Mouse (Mus musculus): ENCODE results near the gene Stat5b. TPM values are rescaled to one million over a fixed set of nuclear protein-coding genes. Genes with fewer than 3 reads are reported as not detected.

Gene Stat5b
- polyA plus RNA-seq, 1 experiment from 2014 or later, result 16.1 TPM

DNA sequence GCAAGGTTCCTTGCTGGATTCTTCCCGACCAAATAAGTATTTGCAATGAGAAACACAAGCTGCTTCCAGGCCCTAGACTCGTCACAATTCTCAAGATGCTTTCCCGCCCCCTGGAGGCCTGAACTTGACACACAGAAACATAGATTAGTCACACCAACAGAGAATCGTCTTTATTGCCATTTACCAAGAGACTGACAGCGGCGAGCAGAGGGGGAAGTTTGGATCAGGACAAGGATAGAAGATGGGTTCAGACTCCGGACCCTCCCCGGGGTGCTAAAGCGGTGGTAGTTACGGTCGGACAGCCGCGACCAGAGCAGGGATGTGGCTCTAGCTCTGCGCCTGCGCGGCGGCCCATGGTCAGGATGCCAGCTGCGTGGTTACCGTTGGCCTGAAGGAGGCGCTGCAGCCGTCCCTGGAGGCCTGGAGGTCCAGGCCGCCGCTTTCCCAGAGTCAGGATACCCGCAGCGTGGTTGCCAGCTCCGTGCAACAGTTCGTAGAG is 88.9 kb downstream of the Stat5b start:
- Histone ChIP-seq H3K27me3 (ENCODE audit: control insufficient read depth, insufficient read depth, low read length) (peaks cover 4% of the 10 kb centered on the region; the same call in 1 of the 2 replicates), H3K4me3 (ENCODE audit: low read depth, low read length) (peak overlapping the region; percentile 44), H3K4me2 (replicated peaks; ENCODE audit: low read depth) (peak overlapping the region; percentile 62), H3K36me3 (ENCODE audit: control insufficient read depth, insufficient read depth, low read length) (no peaks in the 10 kb centered on the region), H3K4me1 (replicated peaks; ENCODE audit: control insufficient read depth, insufficient read depth) (0 out of 2 replicates have a peak, but pooled peaks cover 6% of the 10 kb centered on the region), H3K27ac (replicated peaks) (no peak overlapping the region), H3K9ac (ENCODE audit: low read length) (peak overlapping the region; percentile 50; the same call in 1 of the 2 replicates), H3K9me3 (ENCODE audit: control insufficient read depth, low read length) (no peaks in the 10 kb centered on the region)
- TF ChIP-seq EP300 (optimal IDR thresholded peaks at IDR 0.05), result no peak
- peak; percentile 74 for TF ChIP-seq CTCF (IDR thresholded peaks at IDR 0.05; ENCODE audit: low read depth)
- under 1% methylated on average over 27 of the region's 27 CpGs for WGBS
- peak; percentile 90 for DNase-seq (ENCODE audit: low spot score)
- ATAC-seq (ENCODE audit: low FRiP score, low TSS enrichment), result peak; percentile 74; the same call in 1 of the 2 replicates

DNA sequence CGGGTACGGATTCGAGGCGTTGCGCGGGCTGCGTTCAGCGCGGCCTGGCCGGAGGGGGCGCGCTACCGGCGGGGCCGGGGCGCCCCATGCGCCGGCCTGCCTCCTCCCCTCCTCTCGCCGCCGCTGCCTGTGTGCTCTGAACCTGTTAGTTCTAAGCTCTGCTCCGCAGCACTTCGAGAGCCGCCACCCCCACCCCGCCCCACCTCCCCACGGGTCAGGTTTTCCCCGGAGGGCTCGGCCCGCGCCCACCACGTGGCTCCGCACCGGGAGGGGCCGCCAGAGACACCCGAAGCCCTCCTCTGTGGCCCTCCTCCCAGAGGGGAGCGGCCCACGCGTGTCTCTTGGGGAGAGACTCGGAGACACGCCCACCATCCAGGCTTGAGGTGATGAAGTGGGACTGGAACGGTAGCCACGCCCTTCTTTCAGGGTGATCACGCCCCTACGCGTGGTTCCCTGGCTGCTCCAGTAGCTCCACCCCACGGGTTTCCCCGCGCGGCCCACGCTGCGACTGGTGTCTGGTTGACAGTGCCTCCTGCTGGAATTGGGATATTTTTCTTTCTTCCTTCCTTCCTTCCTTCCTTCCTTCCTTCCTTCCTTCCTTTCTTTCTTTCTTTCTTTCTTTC is 90.8 kb downstream of the Stat5b start, which contains the start of gene Kcnh4:
TSS of gene Kcnh4 (minus strand) at position 332 of the 623 bp plus-strand sequence.
- Histone ChIP-seq H3K27me3 (ENCODE audit: control insufficient read depth, insufficient read depth, low read length) (peaks cover 4% of the 10 kb centered on the region; the same call in 1 of the 2 replicates), H3K4me1 (replicated peaks; ENCODE audit: control insufficient read depth, insufficient read depth) (0 out of 2 replicates have a peak, but pooled peaks cover 6% of the 10 kb centered on the region), H3K9ac (ENCODE audit: low read length) (no peak within 1 kb of the TSS), H3K4me2 (replicated peaks; ENCODE audit: low read depth) (peak within 1 kb of the TSS; percentile 49), H3K4me3 (ENCODE audit: low read depth, low read length) (peak within 1 kb of the TSS; percentile 24), H3K27ac (replicated peaks) (no peak within 1 kb of the TSS), H3K36me3 (ENCODE audit: control insufficient read depth, insufficient read depth, low read length) (no peaks in the 10 kb centered on the region), H3K9me3 (ENCODE audit: control insufficient read depth, low read length) (no peaks in the 10 kb centered on the region)
- DNase-seq (ENCODE audit: low spot score) (peak; percentile 73), ATAC-seq (ENCODE audit: low FRiP score, low TSS enrichment) (peak; percentile 36; the same call in 1 of the 2 replicates)
- WGBS, result under 1% methylated on average over 42 of the region's 51 CpGs
- TF ChIP-seq CTCF (IDR thresholded peaks at IDR 0.05; ENCODE audit: low read depth) (peak; percentile 53), EP300 (optimal IDR thresholded peaks at IDR 0.05) (no peak)

DNA sequence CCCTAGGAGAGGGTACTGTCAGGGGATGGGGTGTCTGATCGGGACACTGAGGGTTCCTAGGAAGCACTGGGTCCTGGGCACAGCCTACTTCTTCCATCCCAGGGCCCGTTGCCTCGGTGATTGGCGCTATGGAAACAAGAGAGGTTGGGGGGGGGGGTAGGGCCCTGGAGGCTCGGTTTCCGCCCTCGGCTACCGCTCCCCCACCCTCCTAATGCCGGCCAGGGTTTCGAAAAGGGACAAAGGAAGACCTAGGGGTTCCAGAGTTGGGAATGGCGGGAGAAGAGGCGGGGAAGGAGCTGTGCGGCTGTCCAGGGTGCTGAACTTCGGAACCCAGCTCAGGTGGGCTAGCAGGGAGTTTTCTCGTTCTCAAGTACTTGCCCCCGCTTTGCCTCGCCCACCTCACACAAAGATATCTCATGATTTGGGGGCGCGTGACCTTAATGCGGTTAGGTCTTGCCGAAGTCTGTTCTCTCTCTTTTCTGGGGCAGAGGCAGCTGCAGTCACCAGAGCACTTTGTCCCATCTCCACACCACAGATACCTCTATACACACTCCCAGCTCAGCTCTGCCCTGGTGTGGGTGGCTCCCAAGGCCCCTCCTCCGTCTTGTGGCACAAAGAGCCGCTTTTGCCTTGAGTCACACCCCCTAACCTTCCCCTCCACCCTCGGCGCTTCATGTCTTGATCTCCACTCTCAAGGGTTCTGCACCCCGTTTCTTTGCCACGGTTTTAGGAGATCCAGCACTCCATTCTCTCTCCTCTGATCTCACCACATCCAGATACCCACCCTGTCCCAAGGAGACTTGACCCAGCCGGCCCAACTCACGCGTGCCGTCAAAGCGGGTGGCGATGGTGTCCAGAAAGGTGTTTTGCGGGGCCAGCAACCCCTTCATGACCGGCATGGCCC is 91.6 kb downstream of the Stat5b start:
- TF ChIP-seq CTCF (IDR thresholded peaks at IDR 0.05; ENCODE audit: low read depth), result no peak
- TF ChIP-seq EP300 (optimal IDR thresholded peaks at IDR 0.05), result no peak
- Histone ChIP-seq H3K27me3 (ENCODE audit: control insufficient read depth, insufficient read depth, low read length) (peaks cover 4% of the 10 kb centered on the region; the same call in 1 of the 2 replicates), H3K9ac (ENCODE audit: low read length) (no peak overlapping the region), H3K9me3 (ENCODE audit: control insufficient read depth, low read length) (no peaks in the 10 kb centered on the region), H3K27ac (replicated peaks) (no peak overlapping the region), H3K4me1 (replicated peaks; ENCODE audit: control insufficient read depth, insufficient read depth) (0 out of 2 replicates have a peak, but pooled peaks cover 6% of the 10 kb centered on the region), H3K4me2 (replicated peaks; ENCODE audit: low read depth) (peak overlapping the region; percentile 49), H3K4me3 (ENCODE audit: low read depth, low read length) (0 out of 2 replicates have a peak overlapping the region, but pooled peaks have one; percentile 24), H3K36me3 (ENCODE audit: control insufficient read depth, insufficient read depth, low read length) (no peaks in the 10 kb centered on the region)
- no peak for ATAC-seq (ENCODE audit: low FRiP score, low TSS enrichment)
- WGBS, result 2% methylated on average over 35 of the region's 35 CpGs
- peak; percentile 67 for DNase-seq (ENCODE audit: low spot score)

DNA sequence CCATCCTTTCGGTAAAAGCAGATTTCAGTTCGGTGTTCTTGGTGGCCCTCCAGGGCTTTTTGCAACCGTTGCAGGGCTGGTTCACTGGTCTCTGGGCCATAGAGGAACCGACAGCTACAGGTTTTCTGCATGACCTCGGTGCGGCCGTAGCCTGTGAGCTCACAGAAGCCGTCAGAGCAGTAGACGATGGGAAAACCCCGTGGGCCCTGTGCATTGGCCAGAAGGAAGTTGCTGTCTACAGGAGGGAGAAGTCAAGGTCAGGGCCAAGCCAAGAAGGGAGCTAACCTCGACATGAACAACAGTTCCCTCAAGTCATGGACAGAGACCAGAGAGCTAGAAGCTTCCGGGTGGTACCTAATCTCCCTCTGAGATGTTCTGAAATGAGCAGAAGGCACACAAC is 93.0 kb downstream of the Stat5b start:
- no peak overlapping the region for H3K4me3 ChIP-seq (ENCODE audit: low read depth, low read length)
- H3K27me3 ChIP-seq (ENCODE audit: control insufficient read depth, insufficient read depth, low read length), result peaks cover 4% of the 10 kb centered on the region; the same call in 1 of the 2 replicates
- WGBS, result 89% methylated on average over 12 of the region's 12 CpGs
- H3K4me1 ChIP-seq (replicated peaks; ENCODE audit: control insufficient read depth, insufficient read depth), result 0 out of 2 replicates have a peak, but pooled peaks cover 6% of the 10 kb centered on the region
- H3K9ac ChIP-seq (ENCODE audit: low read length), result no peak overlapping the region
- DNase-seq (ENCODE audit: low spot score), result no peak
- TF ChIP-seq CTCF (IDR thresholded peaks at IDR 0.05; ENCODE audit: low read depth) (no peak), EP300 (optimal IDR thresholded peaks at IDR 0.05) (no peak)
- H3K27ac ChIP-seq (replicated peaks), result no peak overlapping the region
- no peaks in the 10 kb centered on the region for H3K9me3 ChIP-seq (ENCODE audit: control insufficient read depth, low read length)
- no peak overlapping the region for H3K4me2 ChIP-seq (replicated peaks; ENCODE audit: low read depth)
- no peak for ATAC-seq (ENCODE audit: low FRiP score, low TSS enrichment)
- H3K36me3 ChIP-seq (ENCODE audit: control insufficient read depth, insufficient read depth, low read length), result no peaks in the 10 kb centered on the region

DNA sequence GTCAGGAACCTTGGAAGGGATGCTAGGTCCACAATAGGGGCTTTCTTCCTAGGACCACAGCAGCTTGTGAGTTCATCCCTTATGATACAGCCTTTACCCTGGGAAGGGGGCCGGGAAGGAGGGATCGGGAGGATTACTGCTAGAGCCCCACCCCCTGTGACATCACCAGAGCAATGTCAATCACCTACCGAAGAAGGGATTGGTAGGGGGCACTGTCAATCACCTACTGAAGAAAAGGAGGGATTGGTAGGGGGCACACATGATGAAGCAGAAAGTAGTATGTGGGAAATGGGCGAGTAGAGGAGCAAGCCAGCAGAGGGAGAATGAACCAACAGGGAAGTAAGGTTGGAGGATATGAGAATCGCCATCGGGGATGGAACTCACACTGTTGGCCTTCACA is 94.0 kb downstream of the Stat5b start:
- ATAC-seq (ENCODE audit: low FRiP score, low TSS enrichment) (no peak), DNase-seq (ENCODE audit: low spot score) (no peak)
- WGBS, result 64% methylated on average over 6 of the region's 6 CpGs

More for the DNA sequence above, 94.0 kb downstream of the Stat5b start:
- no peaks in the 10 kb centered on the region for H3K9me3 ChIP-seq (ENCODE audit: control insufficient read depth, low read length)
- no peak for TF ChIP-seq EP300 (optimal IDR thresholded peaks at IDR 0.05)
- TF ChIP-seq CTCF (IDR thresholded peaks at IDR 0.05; ENCODE audit: low read depth), result no peak
- H3K4me1 ChIP-seq (replicated peaks; ENCODE audit: control insufficient read depth, insufficient read depth), result 0 out of 2 replicates have a peak, but pooled peaks cover 4% of the 10 kb centered on the region
- H3K9ac ChIP-seq (ENCODE audit: low read length), result no peak overlapping the region
- no peak overlapping the region for H3K4me3 ChIP-seq (ENCODE audit: low read depth, low read length)
- H3K4me2 ChIP-seq (replicated peaks; ENCODE audit: low read depth), result no peak overlapping the region
- no peak overlapping the region for H3K27ac ChIP-seq (replicated peaks)
- no peaks in the 10 kb centered on the region for H3K36me3 ChIP-seq (ENCODE audit: control insufficient read depth, insufficient read depth, low read length)
- H3K27me3 ChIP-seq (ENCODE audit: control insufficient read depth, insufficient read depth, low read length), result peaks cover 4% of the 10 kb centered on the region; the same call in 1 of the 2 replicates
